Mouse (Mus musculus) heart, adult 9 months (tissue): ENCODE results near the gene Zfp616.

Experiments
- DNase-seq, 2 experiments: peaks; one replicate each; pipeline ENCODE4 v3.0.0; 2022; ENCODE audit warnings: low spot score in 2 of 2

Gene Zfp616

GRCm38 (mm10) chr11:74069655-74070054, at the start of gene Zfp616:
Zfp616 (plus strand) TSS chr11:74069955.
- DNase-seq: no peak

GRCm38 (mm10) chr11:74051347-74051746, 18.4 kb upstream of the Zfp616 start:
- DNase-seq: no peak

- no peak for DNase-seq
These were observed 13.3 kb upstream of the Zfp616 start, which contains the start of the genes Olfr139 and Olfr399 for GRCm38 (mm10) chr11:74056451-74056850. Olfr139 (minus strand) TSS chr11:74056551. Olfr399 (minus strand) TSS chr11:74056615.

GRCm38 (mm10) chr11:74100724-74101123, 31.0 kb downstream of the Zfp616 start:
- peak in 1 of 2 experiments; percentile 3 for DNase-seq

GRCm38 (mm10) chr11:74101507-74101906, 31.8 kb downstream of the Zfp616 start:
- no peak for DNase-seq

GRCm38 (mm10) chr11:74105066-74105465, 35.3 kb downstream of the Zfp616 start:
- DNase-seq: no peak

GRCm38 (mm10) chr11:74113412-74113811, 43.7 kb downstream of the Zfp616 start, which contains the start of gene Olfr401:
Olfr401 (plus strand) TSS chr11:74113712.
- DNase-seq: no peak
